Mouse (Mus musculus): ENCODE measurements at regions not wholly inside any gene's neighbourhood (a gene's known extent, or its start where the extent isn't known, plus 50 kb on each side); places are given as distances from the start of the nearest gene placed in this dataset.

GRCm38 (mm10) chr16:86776086-86776485 lies 577.9 kb upstream of the N6amt1 start:
- TF ChIP-seq POLR2A (IDR thresholded peaks at IDR 0.05; ENCODE audit: low read depth, low read length) (no peak), CTCF (IDR thresholded peaks at IDR 0.05; ENCODE audit: extremely low read depth, insufficient read length, insufficient replicate concordance, low read depth, low read length) (no peak)
